In genomic region chr4:131977201-131977600, GRCm38 (mm10) we compare ENCODE assay signal across 7 mouse cellular contexts. TPM values are rescaled to one million over a fixed set of nuclear protein-coding genes. Genes with fewer than 3 reads are reported as not detected.
DNase-seq lines count a peak whose midpoint lies in the region.

No protein-coding gene starts in this region.

- DNase-seq in ES-CJ7 (ENCODE audit: low read depth, low spot score), result peak; percentile 76
- peak; percentile 48 for DNase-seq in adrenal gland, adult 8-10 months
- peak; percentile 81 for DNase-seq in embryo, embryonic 11 days
- DNase-seq in heart, adult 9 months (ENCODE audit: low spot score in 2 of 2), result peak; percentile 41 to 71
- DNase-seq in layer of hippocampus, adult 9-10 months (ENCODE audit: low spot score), result peak; percentile 68
- peak; percentile 86 for DNase-seq in lung, postnatal 10 days
- peak; percentile 61 for DNase-seq in skeletal muscle tissue, adult 2 months (ENCODE audit: low read depth, low spot score)

RNA-seq across cellular contexts. Expression of gene Tmem200b, which starts 55.6 kb away (rescaled TPM):
- 10 to 100 TPM in 3 of 4 experiments, 1 to 10 TPM in 1; 9.0 to 11.7 (median 10.9) TPM for total RNA-seq in adrenal gland, adult 8-10 months (2022)

Comparison
In these comparisons a context has a peak if more than half of its experiments do, and no peak if none do; other contexts are left out.
1. Peak in every context shown above with its lines: DNase-seq.